Mouse (Mus musculus): Measurements from ENCODE around the gene Gm10024. TPM values are rescaled to one million over a fixed set of nuclear protein-coding genes. Genes with fewer than 3 reads are reported as not detected.
"Not testable (repeated sequence)": the region's sequence is repeated elsewhere in the genome, so short reads cannot be mapped to it uniquely, and the experiment has no call there.

Gene Gm10024
- not detected for total RNA-seq (2021)

DNA sequence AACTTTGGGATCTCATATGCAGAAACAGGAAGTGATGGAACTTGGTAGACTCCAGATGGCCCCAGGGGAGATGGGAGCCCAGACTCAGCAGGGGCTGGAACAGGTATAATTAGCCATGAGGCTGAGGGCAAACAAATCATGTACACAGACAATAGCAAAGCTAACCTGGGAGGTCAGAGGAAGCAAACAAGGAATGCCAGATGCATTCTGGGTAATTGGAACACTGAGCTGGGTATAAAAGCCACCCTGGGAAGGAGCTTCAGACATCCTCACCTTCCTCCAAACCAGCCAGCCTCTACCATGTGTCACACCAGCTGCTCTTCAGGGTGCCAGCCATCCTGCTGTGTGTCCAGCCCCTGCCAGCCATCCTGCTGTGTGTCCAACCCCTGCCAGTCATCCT lies at the start of gene Gm10024:
Gene Gm10024, plus strand, starts transcription at position 301 of the 400 bp plus-strand sequence.
- DNase-seq (ENCODE audit: low spot score); intact Hi-C loops (cut with DNase I): not testable (repeated sequence)

DNA sequence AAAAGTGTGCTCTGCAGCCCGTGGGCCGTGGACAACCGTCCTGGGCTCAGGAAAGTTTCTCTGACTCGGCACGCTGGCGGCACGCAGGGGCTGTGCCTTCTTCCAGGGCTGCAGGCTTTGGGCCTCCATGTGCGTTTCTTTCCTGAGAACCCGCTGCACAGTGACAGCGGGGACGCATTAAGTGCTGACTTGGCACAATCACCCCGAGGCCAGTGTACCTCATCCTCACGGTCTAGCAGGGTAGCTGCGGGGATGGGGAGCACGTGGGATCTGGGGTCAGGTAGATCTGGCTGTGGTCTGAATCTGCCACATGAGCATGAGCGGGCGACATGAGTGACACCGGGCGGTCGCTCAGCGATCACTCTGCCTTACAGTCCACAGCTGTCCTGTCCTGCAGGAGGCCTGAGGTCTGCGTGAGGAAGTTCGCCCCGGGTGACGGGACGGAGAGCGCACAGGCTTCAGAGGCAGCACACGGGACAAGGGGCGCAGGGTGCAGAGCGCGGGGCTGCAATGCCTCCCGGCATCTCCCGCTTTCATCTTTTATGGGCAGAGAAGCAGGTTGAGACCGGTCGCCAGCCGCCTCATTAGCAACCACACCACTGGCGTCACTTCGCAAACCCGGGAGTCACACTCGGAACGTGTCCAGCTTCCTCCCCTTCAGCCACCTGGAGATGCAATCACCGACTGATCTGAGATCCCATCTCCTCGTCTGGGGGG lies 47.1 kb upstream of the Gm10024 start:
- intact Hi-C loops (cut with DNase I), result no loop called here
- DNase-seq (ENCODE audit: low spot score), result no peak

DNA sequence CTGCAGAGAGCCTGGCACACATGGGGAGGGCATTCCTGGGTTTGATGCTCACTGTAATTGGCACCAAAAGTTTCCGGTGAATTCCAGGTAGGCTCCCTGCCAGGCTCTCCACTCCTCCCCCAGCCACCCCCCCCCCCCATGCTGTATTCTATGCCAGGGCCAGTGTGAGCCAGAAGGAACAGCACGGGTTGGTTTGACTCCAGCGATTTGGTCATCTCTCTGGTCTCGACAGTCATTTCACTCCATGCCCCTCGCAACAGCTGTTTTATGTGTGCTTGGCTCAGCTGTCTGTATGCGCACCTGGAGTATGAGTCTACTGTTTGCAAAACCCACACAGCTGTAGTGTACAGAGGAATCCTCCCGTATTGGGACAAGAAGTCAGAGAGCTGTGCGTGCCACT lies 44.9 kb upstream of the Gm10024 start:
- intact Hi-C loops (cut with DNase I), result no loop called here

DNA sequence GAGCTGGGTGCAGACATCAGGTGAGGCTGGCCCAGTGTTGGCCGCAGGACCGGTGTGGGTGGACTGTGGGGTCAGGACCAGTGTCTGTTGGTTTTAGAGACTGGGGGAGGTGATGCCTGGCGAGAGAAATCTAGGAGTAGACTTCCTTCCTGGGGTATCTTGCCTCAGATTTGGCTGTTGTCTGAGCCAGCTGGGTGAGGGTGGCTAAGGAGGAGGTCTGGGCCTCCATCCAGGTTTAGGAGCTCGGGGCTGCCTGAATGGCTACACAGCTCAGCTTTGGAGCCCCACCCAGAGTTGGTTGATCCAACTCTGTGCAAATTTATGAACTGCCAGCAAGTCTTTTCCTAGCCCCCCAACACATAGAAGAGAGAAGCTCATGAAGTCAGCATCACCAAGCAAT lies 43.9 kb upstream of the Gm10024 start:
- intact Hi-C loops (cut with DNase I), result no loop called here
- no peak for DNase-seq (ENCODE audit: low spot score)

More for the DNA sequence above, 44.9 kb upstream of the Gm10024 start:
- no peak for DNase-seq (ENCODE audit: low spot score)

DNA sequence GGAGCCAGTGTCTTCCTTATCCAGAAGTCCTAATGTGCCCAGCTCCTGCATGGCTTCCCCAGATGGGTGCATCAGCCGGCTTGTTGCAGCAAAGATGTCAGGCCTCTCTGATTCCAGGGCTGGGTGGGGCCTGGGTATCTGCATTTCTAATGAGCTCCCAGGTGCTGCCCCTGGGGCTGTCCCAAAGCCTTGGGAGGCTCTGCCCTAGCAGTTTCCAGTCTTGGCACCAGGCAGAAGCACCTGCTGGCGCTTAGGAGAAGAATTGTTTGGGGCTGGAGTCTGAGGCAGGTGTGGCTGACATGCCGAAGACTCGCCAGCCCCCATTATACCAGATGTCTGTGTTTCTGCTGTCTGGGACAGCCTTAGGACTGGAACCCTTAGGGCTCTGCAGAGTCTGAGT lies 40.5 kb upstream of the Gm10024 start:
- DNase-seq (ENCODE audit: low spot score), result no peak
- intact Hi-C loops (cut with DNase I), result no loop called here

DNA sequence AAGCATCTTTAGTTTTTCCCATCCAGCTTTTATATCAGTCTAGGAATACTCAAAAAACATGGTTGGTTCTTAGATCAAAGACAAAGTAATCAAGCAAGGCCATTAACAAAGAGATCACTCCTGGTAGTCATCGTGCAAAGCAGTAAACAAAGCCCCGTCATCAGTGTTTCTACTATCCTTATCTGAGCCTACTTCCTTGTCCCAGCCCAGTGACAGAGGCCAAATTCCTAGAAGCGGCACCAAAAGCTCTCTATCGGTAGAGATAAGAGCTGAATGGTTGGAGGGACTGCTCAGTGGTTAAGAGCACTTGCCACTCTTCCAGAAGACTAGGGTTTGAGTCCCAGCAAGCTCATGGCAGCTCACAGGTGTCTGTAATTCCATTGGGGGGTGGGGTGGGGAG lies 39.7 kb upstream of the Gm10024 start:
- intact Hi-C loops (cut with DNase I), result no loop called here
- no peak for DNase-seq (ENCODE audit: low spot score)

DNA sequence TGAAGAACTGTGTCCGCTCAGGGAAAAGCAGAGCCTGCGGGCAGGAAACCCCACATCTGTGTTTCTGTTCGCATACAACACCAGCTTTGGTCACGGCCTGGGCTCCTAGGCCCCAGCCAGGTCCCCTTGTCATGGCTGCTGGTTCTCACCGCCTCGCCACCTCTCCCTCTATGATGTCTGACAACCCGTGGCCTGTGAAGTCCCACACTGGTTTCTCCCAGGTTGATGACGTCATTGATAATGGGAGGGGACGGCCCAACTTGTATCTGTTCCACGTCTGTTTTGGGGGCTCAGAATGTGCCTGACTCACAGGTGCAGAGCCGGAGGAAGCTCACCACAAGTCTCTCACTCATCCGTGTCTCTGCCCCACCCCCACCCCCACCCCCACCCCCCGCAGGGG lies 37.5 kb upstream of the Gm10024 start:
- no peak for DNase-seq (ENCODE audit: low spot score)
- intact Hi-C loops (cut with DNase I), result no loop called here

DNA sequence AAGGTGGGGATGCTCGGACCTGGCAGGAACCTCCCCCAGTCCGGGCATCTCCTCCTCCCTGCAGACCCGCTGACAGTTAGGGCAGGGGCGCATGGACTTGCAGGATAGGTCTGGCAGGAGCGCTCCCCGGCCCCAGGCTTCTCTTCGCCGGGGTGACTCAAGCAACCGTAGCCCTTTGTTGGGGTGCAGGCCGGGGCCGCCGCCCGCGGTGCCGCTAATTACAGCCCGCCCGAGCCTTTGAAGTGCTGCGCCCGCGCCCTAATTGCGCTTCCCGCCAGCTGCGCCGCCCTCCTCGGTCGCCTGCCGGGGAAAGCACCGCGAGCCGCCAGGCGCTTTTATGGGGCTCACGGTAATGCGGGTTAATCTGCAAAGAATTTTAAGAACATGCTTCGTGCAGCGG lies 33.7 kb upstream of the Gm10024 start:
- no peak for DNase-seq (ENCODE audit: low spot score)
- intact Hi-C loops (cut with DNase I), result no loop called here

DNA sequence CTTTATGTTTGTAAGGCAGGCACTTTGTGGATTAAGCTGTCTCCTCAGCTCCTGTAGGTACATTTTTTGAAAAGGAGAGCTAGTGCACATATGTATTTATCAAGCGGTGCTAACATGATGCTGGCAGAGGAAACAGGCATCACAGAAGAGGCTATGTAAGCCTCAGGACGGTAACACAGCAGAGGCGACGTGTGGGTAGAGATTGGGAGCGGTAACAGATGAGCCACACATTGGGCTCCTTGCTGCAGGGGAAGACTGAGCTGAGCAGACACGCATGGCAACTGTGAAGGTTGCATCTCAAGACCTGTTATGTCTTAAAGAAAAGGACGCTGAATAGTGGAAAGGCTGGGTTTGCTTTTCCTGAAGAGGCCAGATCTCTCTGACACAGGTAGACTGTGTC lies 28.3 kb upstream of the Gm10024 start:
- no peak for DNase-seq (ENCODE audit: low spot score)
- intact Hi-C loops (cut with DNase I), result no loop called here

DNA sequence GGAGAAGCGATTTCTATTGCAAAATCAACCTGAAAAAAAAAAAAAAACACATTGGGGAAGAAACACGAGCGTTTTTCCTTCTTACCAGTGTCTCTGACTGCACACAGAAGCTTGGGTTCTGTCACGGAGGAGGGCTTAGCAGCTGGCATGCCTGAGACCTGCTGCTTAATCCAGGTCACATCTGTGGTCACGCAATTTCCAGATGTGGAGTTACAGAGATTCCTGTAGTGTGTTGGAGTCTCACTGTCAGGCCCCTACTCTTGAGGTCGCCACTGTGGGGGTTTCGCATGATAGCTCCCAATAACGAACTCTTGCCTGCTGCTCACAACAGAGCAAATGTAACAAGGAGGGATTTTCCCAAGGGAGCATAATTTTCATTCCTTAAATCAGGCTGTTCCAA lies 27.1 kb upstream of the Gm10024 start:
- no peak for DNase-seq (ENCODE audit: low spot score)
- intact Hi-C loops (cut with DNase I), result no loop called here

DNA sequence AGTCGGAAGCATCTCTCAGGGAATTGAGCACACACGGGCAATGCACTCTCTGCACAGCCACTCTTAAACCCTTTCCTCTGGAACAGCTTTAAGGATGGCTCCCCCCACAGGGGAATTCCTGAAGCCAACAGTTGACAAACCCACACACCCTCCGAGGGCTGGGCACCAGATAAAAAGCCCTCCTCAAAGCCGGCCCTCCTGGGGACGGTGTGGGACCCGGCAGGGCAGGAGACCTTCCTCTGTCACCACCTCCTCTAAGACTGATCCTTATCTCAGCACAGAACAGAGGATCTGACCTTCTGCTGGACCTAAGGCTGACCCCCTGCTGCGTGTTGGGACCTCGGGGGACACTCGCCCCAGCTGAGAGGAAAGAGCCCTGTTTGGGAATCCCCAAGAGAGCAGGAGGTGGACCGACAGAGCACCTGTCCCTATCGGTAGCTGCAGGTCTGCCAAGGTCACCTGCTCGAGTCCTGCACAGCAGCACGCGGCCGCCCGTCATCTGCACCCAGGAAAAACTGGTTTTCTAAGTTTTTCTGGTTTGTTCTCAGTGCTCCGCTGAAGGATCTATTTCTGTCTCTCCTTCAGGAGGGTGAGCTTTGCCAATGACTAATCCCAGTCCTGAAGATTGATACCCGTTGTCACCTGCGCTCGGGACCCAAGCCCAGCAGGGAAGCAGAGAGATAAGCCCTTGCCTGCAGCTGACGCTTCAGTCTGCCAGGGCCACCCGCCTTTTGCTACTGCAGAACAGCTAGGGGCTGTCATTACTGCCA lies 25.2 kb upstream of the Gm10024 start, which contains the start of gene Tspear:
Gene Tspear, plus strand, starts transcription at position 675 of the 770 bp plus-strand sequence.
- intact Hi-C loops (cut with DNase I), result no loop called here

DNA sequence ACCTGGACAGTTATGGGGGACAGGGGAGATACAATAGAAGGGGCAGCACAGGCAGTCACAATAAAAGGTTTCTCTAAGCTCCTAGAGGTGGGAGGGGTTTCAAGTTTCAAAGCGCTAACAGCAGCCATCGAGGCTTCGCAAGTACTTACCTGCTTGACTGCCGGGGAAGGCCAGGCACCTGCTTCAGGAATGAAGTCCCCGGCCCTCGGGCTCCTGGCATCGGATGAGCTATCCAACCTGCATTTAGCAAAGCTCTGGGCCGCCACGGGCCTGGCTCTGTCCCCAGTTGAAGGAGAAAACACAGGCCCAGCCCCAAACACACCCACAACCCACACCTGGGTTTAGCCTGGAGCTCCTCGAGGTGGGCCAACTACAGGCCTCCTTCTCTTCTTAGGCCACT lies 24.2 kb upstream of the Gm10024 start:
- intact Hi-C loops (cut with DNase I), result no loop called here

More for the DNA sequence above, 25.2 kb upstream of the Gm10024 start, which contains the start of gene Tspear:
- DNase-seq (ENCODE audit: low spot score), result no peak

DNA sequence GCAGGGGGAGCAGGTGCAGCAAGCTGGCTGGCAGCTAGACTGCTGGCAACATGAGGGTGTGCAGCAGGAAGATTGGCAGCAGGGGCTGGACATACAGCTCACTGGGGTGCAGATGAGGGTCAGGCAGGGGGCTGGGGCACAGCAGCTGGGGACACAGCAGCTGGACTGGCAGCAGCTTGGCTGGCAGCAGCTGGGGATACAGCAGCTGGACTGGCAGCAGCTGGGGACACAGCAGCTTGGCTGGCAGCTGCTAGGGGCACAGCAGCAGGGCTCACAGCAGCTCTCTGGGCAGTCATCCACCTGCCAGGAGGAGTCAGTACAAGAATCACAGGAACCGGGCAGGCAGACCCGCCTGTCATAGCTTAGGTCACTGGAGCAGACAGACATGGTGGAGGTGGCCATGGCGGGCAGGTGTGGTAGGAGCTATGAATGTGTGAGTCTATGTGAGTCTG lies 20.9 kb upstream of the Gm10024 start, which contains the start of gene Gm19402:
Gene Gm19402, minus strand, starts transcription at position 402 of the 452 bp plus-strand sequence.
- intact Hi-C loops (cut with DNase I); DNase-seq (ENCODE audit: low spot score): not testable (repeated sequence)

More for the DNA sequence above, 24.2 kb upstream of the Gm10024 start:
- no peak for DNase-seq (ENCODE audit: low spot score)

DNA sequence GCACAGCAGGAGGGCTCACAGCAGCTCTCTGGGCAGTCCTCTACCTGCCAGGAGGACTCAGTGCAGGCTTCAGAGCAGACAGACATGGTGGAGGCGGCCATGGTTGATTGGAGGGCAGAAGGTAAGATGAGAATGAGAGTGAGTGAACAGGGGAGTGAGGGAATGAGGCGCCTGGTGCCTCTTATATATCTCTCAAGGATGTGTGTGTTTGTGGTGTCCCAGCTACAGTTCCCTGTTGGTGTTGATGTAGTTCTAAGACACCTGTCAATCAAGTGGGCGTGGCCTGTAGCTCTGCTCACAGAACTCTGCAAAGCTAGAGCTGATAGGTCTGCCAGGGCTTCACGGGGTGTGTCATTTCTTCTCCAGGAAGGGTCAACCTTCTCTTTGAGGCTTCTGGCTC lies 14.1 kb upstream of the Gm10024 start, which contains the start of gene Gm9508:
Gene Gm9508, minus strand, starts transcription at position 101 of the 400 bp plus-strand sequence.
- intact Hi-C loops (cut with DNase I), result no loop called here

DNA sequence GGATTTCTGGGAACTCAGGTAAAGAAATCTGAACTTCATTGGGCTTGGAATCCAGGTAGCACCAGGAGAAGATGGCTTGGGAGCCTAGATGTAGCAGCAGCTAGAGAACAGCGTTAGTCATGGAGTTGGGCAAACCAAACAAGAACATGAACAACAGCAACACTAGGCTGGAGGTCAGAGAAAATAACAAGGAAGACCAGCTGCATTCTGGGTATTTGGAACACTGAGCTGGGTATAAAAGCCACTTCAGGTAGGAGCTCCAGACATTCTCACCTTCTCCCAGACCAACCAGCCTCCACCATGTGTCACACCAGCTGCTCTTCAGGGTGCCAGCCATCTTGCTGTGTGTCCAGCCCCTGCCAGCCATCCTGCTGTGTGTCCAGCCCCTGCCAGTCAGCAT lies 4.9 kb upstream of the Gm10024 start, which contains the start of gene Gm10272:
Gene Gm10272, plus strand, starts transcription at position 301 of the 400 bp plus-strand sequence.
- no peak for DNase-seq (ENCODE audit: low spot score)
- intact Hi-C loops (cut with DNase I), result loop anchor here (5.0 kb wide), 1 partner anchor 171 kb away; no protein-coding TSS in a partner anchor

More for the DNA sequence above, 14.1 kb upstream of the Gm10024 start, which contains the start of gene Gm9508:
- no peak for DNase-seq (ENCODE audit: low spot score)

DNA sequence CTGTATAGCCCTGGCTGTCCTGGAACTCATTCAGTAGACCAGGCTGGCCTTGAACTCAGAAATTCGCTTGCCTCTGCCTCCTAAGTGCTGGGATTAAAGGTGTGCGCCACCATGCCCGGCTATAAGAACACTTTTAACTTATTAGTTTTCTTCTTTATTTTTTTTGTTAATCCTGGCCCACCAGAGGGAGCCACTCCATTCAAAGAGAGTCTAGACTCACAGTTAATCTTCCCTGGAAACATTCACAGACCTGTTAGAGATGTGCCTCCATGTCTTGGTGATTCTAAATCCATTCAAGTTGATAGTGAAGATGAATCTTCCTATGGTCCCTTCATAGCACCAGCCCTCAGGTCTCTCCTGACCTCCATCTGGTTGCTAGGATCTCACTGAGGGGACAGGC lies 1.4 kb upstream of the Gm10024 start:
- intact Hi-C loops (cut with DNase I), result loop anchor here (5.0 kb wide), 1 partner anchor 167 kb away; no protein-coding TSS in a partner anchor
- DNase-seq (ENCODE audit: low spot score), result no peak

DNA sequence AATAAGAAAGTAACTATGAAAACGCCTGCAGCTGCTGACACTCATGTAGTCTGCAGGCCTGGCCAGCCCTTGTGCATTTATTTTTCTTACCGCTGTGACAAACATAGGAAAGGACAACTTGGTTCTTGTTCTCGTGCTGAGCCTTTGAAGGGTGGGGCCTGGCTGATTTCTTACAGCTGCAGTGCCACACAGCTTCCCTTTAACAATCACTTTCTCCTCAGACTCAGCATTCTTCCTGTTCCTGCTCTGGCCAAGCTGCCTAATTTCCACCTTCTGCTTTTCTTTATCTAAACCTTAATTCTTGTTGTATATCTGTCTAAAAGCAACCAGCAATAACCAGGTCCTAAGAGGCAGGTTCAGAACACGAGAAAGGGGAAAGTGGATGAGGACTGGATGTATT lies 2.5 kb downstream of the Gm10024 start:
- no peak for DNase-seq (ENCODE audit: low spot score)
- intact Hi-C loops (cut with DNase I), result no loop called here

DNA sequence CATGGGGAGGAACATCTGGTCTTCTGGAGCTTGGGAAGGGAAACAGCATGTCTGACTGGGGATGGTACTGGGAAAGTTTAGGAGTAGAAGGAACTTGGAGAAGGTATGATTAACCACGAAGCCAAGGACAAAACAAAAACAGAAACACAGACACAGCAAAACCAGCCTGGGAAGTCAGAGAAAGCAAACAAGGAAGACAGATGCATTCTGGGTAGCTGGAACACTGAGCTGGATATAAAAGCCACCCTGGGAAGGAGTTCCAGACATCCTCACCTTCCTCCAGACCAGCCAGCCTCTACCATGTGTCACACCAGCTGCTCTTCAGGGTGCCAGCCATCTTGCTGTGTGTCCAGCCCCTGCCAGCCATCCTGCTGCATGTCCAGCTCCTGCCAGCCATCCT lies 4.2 kb downstream of the Gm10024 start, which contains the start of gene Gm10142:
Gene Gm10142, plus strand, starts transcription at position 301 of the 400 bp plus-strand sequence.
- no peak for DNase-seq (ENCODE audit: low spot score)
- intact Hi-C loops (cut with DNase I), result no loop called here

DNA sequence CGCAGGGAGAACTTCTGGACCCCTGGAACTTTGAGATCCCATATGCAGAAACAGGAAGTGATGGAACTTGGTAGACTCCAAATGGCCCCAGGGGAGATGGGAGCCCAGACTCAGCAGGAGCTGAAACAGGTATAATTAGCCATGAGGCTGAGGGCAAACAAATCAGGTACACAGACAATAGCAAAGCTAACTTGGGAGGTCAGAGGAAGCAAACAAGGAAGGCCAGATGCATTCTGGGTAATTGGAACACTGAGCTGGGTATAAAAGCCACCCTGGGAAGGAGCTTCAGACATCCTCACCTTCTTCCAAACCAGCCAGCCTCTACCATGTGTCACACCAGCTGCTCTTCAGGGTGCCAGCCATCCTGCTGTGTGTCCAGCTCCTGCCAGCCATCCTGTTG lies 9.0 kb downstream of the Gm10024 start, which contains the start of gene Krtap12-1:
Gene Krtap12-1, plus strand, starts transcription at position 301 of the 400 bp plus-strand sequence.
- intact Hi-C loops (cut with DNase I); DNase-seq (ENCODE audit: low spot score): not testable (repeated sequence)

DNA sequence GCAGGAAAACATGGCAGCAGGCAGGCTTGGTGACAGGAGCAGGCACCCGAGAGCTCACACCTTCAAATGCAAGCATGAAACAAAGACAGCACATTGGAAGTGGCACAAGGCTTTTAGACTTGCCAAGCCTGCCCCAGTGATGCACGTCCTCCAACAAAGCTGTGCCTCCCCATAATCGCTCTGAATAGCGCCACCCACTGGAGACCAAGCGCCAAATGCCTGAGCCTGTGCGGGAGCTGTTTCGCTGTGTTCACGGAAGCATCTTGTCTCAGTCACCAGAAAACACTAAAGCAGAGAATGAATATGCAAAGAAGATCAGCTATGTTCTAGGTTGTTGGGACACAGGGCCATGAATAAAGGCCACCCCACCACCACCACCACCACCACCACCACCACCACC lies 13.6 kb downstream of the Gm10024 start:
- intact Hi-C loops (cut with DNase I), result loop anchor here (5.0 kb wide), 2 partner anchors 92 to 98 kb away; no protein-coding TSS in a partner anchor

More for the DNA sequence above, 13.6 kb downstream of the Gm10024 start:
- DNase-seq (ENCODE audit: low spot score), result no peak

All from heart, postnatal 25 days (tissue).